Mouse (Mus musculus) G1E (cell line): ENCODE data around the gene Pyroxd2.

Experiments
- CTCF ChIP-seq: IDR thresholded peaks from 2 replicates; pipeline ENCODE4 v1.5.1; 2012; ENCODE audit warnings: low read depth, low read length, inconsistent platforms, mixed read lengths
- GATA1 ChIP-seq: IDR thresholded peaks from 2 replicates; pipeline ENCODE4 v1.6.1; 2012; ENCODE audit warnings: borderline replicate concordance, low read length, inconsistent platforms, mixed read lengths
- POLR2AphosphoS5 ChIP-seq: IDR thresholded peaks from 2 replicates; pipeline ENCODE4 v1.6.1; 2012; ENCODE audit warnings: low read depth, low read length, inconsistent platforms; ENCODE audit not compliant: insufficient replicate concordance

- no peak for TF ChIP-seq CTCF
- no peak for TF ChIP-seq GATA1
- TF ChIP-seq POLR2AphosphoS5: no peak
Observed at GRCm38 (mm10) chr19:42723302-42723701, 29.3 kb downstream of the Pyroxd2 start.
